Mouse (Mus musculus): ENCODE measurements around the gene Ascl4.

GRCm38 (mm10) chr10:85962897-85963296 is 35.4 kb downstream of the Ascl4 start:
- no peak for TF ChIP-seq EP300 (IDR thresholded peaks at IDR 0.05; ENCODE audit: low read depth)
- no peak for TF ChIP-seq CTCF (IDR thresholded peaks at IDR 0.05; ENCODE audit: low read depth)

All from liver, embryonic 14.5 days (tissue).